Mouse (Mus musculus) midbrain, embryonic 13.5 days (tissue): ENCODE data around the gene Lsm3. TPM values are rescaled to one million over a fixed set of nuclear protein-coding genes. Genes with fewer than 3 reads are reported as not detected.

ENCODE experiments used
- ATAC-seq: fragments of 200-750 bp; cut with Nextera tagmentation; 2 replicates; pipeline ENCODE4 v1.8.0; 2017; ENCODE audit warnings: mild to moderate bottlenecking, moderate TSS enrichment, moderate library complexity
- H3K27ac ChIP-seq: fragments of 300-500 bp; sonication (generic); 2 replicates; pipeline ENCODE4 v1.5.1; 2015; ENCODE audit warnings: inconsistent platforms, mild to moderate bottlenecking, moderate library complexity
- H3K27me3 ChIP-seq: fragments of 300-500 bp; sonication (generic); 2 replicates; pipeline ENCODE4 v1.6.1; 2015; ENCODE audit warnings: mild to moderate bottlenecking, inconsistent platforms
- H3K36me3 ChIP-seq: fragments of 300-500 bp; sonication (generic); 2 replicates; pipeline ENCODE4 v1.6.1; 2015; ENCODE audit warnings: mild to moderate bottlenecking, inconsistent platforms
- H3K4me1 ChIP-seq: fragments of 300-500 bp; sonication (generic); replicated peaks from 2 replicates; pipeline ENCODE4 v1.6.1; 2015; ENCODE audit warnings: inconsistent platforms
- H3K4me2 ChIP-seq: fragments of 300-500 bp; sonication (generic); replicated peaks from 2 replicates; pipeline ENCODE4 v1.6.1; 2015; ENCODE audit warnings: moderate library complexity, mild to moderate bottlenecking, inconsistent platforms
- H3K4me3 ChIP-seq: fragments of 300-500 bp; sonication (generic); replicated peaks from 2 replicates; pipeline ENCODE4 v1.5.1; 2015; ENCODE audit warnings: mild to moderate bottlenecking, inconsistent platforms
- H3K9ac ChIP-seq: fragments of 300-500 bp; sonication (generic); replicated peaks from 2 replicates; pipeline ENCODE4 v1.6.1; 2015; ENCODE audit warnings: mild to moderate bottlenecking, inconsistent platforms
- H3K9me3 ChIP-seq: fragments of 300-500 bp; sonication (generic); 2 replicates; pipeline ENCODE4 v1.6.1; 2016; ENCODE audit warnings: mild to moderate bottlenecking, inconsistent platforms
- WGBS: fragments of 180-500 bp; shearing (Covaris S2); methylation state at CpG from one replicate; pipeline ENCODE4 v1.1.7; 2015; 5-methylcytosine and 5-hydroxymethylcytosine counted together
- polyA plus RNA-seq: library from polyadenylated mRNA; unstranded; fragments of >200 nt; fragmentation: Nextera tagmentation; extraction: Ambion mirVana; gene quantifications from 2 replicates; pipeline ENCODE4 v1.2.1, GENCODE M21; 2015

Lsm3 gene
- polyA plus RNA-seq, 1 experiment from 2014 or later: 201 TPM

DNA sequence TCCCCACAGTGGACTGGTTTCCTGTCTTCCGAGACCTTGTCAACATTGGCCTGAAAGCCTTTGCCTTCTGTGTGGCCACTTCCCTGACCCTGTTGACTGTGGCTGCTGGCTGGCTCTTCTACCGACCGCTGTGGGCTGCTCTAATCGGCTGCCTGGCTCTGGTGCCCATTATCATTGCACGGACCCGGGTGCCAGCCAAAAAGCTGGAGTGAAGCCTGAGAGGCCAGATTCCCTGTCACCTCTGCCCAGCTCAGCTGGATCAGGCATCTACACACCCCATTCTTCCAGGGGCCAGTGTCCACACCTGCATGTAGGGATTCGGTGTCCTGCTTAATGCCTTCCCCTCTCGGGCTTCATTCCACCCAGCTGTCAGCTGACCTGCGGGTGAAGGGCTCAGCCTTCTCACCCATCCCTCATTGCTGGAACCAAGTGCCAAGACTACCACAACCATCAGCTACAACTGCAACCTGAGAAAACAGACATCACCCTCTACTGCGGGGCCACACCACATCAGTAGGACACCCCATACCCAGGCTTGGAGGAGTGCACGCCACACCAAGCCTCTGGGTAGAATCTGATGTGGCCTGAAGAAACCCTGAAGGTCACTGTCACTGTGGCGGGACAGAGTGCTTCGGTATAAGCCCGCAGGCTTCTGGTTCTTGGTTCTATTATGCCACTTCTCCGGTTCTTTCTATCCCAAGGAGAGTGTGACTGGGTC, 28.8 kb upstream of the Lsm3 start:
- H3K36me3 ChIP-seq: peaks cover 96% of the 10 kb centered on the region

DNA sequence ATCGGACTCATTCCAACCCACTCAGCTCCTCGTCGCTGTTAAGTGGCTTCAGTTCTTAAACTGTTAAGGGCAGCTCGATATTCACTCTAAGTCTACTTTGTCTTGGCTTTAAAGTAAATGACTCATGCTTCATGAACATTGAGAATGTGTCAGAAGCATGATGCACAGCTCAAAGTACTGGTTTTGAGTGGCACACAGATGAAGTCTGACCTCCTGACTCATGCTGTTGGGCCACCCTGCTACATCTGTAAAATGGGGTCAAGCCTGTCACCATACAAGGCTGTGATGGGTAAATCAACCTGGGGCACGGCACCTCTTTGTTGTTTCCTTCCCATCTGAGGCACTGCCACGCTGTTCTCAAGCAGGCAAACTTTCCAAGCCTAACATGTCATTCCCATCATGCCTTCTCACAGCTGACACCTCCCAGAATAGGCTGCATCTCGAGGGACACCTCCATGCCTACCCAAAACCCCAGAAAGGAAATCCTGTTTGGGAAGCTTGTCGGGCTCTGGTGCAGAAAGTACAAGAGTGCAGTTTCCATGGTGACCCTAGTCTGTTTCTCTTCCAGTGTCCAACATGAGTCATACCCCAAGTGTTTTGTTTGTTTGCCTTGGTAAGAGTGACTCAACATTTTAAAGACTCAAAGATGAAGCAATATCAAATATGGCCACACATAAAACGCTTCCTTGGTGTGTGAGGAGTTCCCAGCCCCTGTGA, 27.1 kb upstream of the Lsm3 start:
- 87% methylated on average over 9 of the region's 9 CpGs for whole genome bisulfite sequencing
- Histone ChIP-seq H3K4me3 (no peak overlapping the region), H3K36me3 (peaks cover 96% of the 10 kb centered on the region), H3K4me1 (no peaks in the 10 kb centered on the region), H3K9ac (no peak overlapping the region), H3K27me3 (no peaks in the 10 kb centered on the region), H3K4me2 (no peak overlapping the region), H3K9me3 (no peaks in the 10 kb centered on the region), H3K27ac (no peak overlapping the region)
- no peak for ATAC-seq

More for the DNA sequence above, 28.8 kb upstream of the Lsm3 start:
- Histone ChIP-seq H3K4me2 (no peak overlapping the region), H3K9me3 (no peaks in the 10 kb centered on the region), H3K4me1 (no peaks in the 10 kb centered on the region), H3K27me3 (no peaks in the 10 kb centered on the region), H3K4me3 (no peak overlapping the region), H3K27ac (no peak overlapping the region), H3K9ac (no peak overlapping the region)
- 92% methylated on average over 15 of the region's 15 CpGs for WGBS
- no peak for ATAC-seq

DNA sequence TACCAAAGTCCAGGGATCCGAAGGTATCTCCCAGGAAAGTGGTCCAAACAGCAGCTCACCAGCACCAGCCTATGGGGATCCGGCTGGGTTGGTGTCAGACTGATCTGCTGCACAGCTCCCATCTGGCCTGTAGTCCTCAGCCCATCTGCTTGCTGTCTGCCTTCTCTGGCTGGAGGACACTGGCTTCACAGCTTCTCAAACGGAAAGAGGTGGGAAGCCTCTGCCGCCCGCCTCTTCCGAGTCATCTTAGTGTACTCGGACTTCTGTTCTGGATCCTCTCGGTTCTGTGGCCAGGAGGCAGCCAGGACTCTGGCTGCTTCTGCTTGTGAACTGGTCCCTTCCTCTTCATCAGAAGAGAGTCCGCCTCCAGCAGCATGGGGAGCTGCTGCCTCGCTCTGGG, 25.9 kb upstream of the Lsm3 start:
- Histone ChIP-seq H3K9me3 (no peaks in the 10 kb centered on the region), H3K4me2 (no peak overlapping the region), H3K9ac (no peak overlapping the region), H3K27ac (no peak overlapping the region), H3K27me3 (no peaks in the 10 kb centered on the region), H3K4me3 (no peak overlapping the region), H3K36me3 (peaks cover 94% of the 10 kb centered on the region), H3K4me1 (no peaks in the 10 kb centered on the region)
- WGBS: 89% methylated on average over 10 of the region's 10 CpGs
- ATAC-seq: no peak

DNA sequence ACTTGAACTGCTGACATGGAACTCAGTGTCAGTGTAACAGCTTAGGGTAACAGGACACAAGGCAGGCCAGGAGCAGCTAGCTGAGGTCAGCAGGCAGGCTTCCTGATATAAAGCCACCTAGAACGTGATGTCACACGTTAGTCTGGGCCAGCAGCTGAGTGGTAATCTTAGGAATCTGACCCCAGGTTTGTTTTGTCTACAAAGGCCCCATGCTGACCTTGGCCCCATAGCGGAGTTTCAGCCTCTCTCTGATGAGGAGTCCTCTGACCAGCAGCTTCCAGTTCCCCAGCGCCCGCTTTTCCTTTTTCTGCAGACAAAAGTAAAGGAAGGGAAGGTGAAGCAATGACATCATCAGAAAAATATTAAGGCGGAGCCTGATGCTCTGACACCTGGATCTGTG, 24.7 kb upstream of the Lsm3 start:
- H3K36me3 ChIP-seq: peaks cover 94% of the 10 kb centered on the region
- ATAC-seq: no peak
- 76% methylated on average over 6 of the region's 6 CpGs for WGBS

DNA sequence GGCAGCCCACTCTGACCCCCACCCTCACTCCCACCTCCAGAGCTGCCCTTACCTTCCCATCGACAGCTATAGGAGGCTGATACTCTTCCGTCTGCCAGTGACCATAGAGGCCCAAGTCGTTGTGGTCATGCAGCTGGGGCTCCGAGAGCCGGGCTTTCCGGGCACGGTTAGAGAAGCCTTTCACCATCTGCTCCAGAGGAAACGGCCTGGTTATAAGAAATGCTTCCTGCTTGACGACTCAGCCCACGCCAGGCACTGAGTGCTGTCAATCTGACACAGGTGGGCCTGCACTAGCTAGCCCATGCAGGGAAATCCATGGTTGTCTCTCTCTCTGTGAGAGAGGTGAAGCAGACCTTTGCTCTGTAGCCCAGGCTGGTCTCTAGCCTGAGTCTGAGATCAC, 22.7 kb upstream of the Lsm3 start:
- Histone ChIP-seq H3K4me3 (no peak overlapping the region), H3K9ac (no peak overlapping the region), H3K9me3 (no peaks in the 10 kb centered on the region), H3K27me3 (no peaks in the 10 kb centered on the region), H3K27ac (no peak overlapping the region), H3K4me1 (no peaks in the 10 kb centered on the region), H3K4me2 (no peak overlapping the region), H3K36me3 (peaks cover 94% of the 10 kb centered on the region)
- 92% methylated on average over 10 of the region's 10 CpGs for WGBS
- ATAC-seq: no peak

More for the DNA sequence above, 24.7 kb upstream of the Lsm3 start:
- H3K4me2 ChIP-seq: no peak overlapping the region
- H3K27ac ChIP-seq: no peak overlapping the region
- H3K9me3 ChIP-seq: no peaks in the 10 kb centered on the region
- no peaks in the 10 kb centered on the region for H3K27me3 ChIP-seq
- H3K4me1 ChIP-seq: no peaks in the 10 kb centered on the region
- no peak overlapping the region for H3K9ac ChIP-seq
- no peak overlapping the region for H3K4me3 ChIP-seq

DNA sequence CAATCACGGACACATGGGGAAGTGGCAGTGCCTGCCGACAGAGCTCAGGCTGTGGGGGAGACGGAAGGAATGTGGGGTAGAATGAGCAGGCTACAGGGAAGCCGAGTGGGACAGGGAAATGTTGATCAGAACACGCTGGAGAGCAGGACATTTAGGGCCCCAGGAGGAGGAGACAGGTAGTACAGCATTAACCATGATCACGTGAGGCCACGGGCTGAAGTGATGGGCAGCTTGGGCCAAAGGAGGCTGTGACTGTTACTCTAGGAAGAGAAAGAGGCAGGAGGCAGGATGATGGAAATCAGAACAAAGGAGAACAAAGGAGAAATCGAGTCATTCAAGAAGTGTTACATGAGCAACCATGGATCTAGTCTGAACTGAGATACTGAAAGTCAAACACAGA, 21.2 kb upstream of the Lsm3 start:
- Histone ChIP-seq H3K9ac (no peak overlapping the region), H3K27ac (no peak overlapping the region), H3K4me3 (no peak overlapping the region), H3K36me3 (peaks cover 96% of the 10 kb centered on the region), H3K4me2 (no peak overlapping the region), H3K4me1 (no peaks in the 10 kb centered on the region), H3K9me3 (no peaks in the 10 kb centered on the region), H3K27me3 (no peaks in the 10 kb centered on the region)
- ATAC-seq: no peak
- 86% methylated on average over 8 of the region's 8 CpGs for WGBS

DNA sequence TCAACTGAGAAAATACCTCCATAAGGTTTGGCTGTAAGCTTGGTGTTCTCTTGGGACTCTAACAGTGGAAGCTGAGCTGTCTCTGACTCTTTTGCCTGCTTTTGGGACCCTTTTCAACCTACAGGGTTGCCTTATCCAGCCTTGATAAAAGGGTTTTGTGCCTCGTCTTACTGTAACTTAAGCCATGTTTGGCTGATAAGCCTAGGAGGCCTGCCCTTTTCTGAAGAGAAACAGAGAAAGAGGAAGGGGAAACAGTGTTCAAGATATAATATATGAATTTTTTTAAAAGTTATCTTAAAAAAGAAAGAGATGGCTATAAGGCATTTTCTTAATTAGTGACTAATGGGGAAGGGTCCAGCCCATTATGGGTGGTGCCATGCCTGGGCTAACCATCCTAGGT, 12.4 kb upstream of the Lsm3 start:
- no peak for ATAC-seq
- 93% methylated on average over 1 of the region's 1 CpGs for WGBS
- H3K9me3 ChIP-seq: no peaks in the 10 kb centered on the region

DNA sequence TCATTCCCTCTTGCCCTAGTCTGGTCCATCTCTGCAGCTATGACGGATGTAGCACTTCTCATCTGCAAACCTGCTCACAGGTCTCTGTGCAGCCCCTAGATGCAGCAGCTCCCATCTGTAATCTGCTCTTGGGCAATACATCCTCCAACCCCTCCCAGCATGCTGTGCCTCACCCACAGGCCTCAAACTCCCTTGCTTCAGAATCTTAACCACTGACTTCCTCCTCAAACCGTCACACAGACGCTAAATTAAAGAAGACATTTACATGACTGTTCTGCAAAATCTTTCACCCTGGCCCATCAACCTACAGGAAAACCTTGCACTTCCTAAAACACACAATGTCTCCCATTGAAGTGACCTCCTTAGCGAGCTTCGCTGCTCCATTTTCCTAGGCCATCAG, 9.7 kb upstream of the Lsm3 start:
- Histone ChIP-seq H3K27me3 (no peaks in the 10 kb centered on the region), H3K9me3 (no peaks in the 10 kb centered on the region), H3K4me1 (no peaks in the 10 kb centered on the region), H3K4me2 (no peak overlapping the region), H3K36me3 (peaks cover 81% of the 10 kb centered on the region), H3K9ac (no peak overlapping the region), H3K27ac (no peak overlapping the region), H3K4me3 (no peak overlapping the region)
- WGBS: 95% methylated on average over 5 of the region's 5 CpGs
- no peak for ATAC-seq

More for the DNA sequence above, 12.4 kb upstream of the Lsm3 start:
- H3K27me3 ChIP-seq: no peaks in the 10 kb centered on the region
- H3K4me1 ChIP-seq: no peaks in the 10 kb centered on the region
- H3K9ac ChIP-seq: no peak overlapping the region
- peaks cover 100% of the 10 kb centered on the region for H3K36me3 ChIP-seq
- H3K4me2 ChIP-seq: no peak overlapping the region
- H3K27ac ChIP-seq: no peak overlapping the region
- H3K4me3 ChIP-seq: no peak overlapping the region

DNA sequence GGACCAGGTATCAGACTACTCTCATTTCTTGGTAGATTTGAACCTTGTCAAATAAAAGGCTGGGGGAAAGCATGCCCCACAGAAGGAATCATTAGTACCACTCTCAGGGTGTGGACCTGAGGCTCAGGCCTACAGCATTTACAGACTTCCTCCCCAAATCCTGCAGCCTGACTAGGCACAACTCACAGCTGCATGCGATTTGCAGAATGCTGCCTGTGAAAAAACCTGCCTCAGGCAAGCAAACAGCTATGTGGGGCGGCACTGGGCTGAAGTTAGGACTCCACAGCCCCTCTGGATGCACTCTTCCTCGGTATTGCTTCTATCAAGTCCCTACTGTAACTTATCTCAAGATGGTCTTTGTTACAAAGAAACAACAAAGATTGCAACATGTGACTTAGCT, 7.7 kb upstream of the Lsm3 start:
- Histone ChIP-seq H3K9me3 (no peaks in the 10 kb centered on the region), H3K9ac (no peak overlapping the region), H3K36me3 (peaks cover 61% of the 10 kb centered on the region), H3K4me1 (no peaks in the 10 kb centered on the region), H3K4me2 (no peak overlapping the region), H3K4me3 (no peak overlapping the region), H3K27me3 (no peaks in the 10 kb centered on the region), H3K27ac (no peak overlapping the region)
- WGBS: 89% methylated on average over 3 of the region's 3 CpGs
- ATAC-seq: no peak

DNA sequence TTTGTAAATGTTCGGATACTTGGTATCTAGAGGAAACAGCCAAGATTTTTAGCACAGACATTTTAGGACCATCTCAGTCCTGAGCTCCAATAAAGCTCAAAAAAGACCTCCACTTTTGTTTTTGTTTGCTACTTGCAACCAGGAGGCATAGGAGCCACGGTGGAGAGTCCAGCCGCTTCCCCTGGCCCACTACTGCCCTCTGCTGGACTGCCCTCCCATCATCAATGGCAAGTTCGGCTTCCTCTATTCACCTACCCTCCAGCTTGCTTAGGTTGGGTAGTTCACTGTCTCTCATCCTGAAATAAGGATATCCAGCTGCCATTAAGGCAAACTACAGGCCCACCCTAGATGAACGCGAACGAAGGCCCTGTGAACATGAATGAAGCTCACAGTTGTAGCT, 6.4 kb upstream of the Lsm3 start:
- H3K27me3 ChIP-seq: no peaks in the 10 kb centered on the region
- no peak for ATAC-seq
- H3K4me2 ChIP-seq: no peak overlapping the region
- H3K9me3 ChIP-seq: no peaks in the 10 kb centered on the region
- H3K36me3 ChIP-seq: peaks cover 48% of the 10 kb centered on the region
- WGBS: 42% methylated on average over 7 of the region's 7 CpGs
- H3K4me1 ChIP-seq: peaks cover 6% of the 10 kb centered on the region
- H3K9ac ChIP-seq: no peak overlapping the region
- no peak overlapping the region for H3K27ac ChIP-seq
- no peak overlapping the region for H3K4me3 ChIP-seq

DNA sequence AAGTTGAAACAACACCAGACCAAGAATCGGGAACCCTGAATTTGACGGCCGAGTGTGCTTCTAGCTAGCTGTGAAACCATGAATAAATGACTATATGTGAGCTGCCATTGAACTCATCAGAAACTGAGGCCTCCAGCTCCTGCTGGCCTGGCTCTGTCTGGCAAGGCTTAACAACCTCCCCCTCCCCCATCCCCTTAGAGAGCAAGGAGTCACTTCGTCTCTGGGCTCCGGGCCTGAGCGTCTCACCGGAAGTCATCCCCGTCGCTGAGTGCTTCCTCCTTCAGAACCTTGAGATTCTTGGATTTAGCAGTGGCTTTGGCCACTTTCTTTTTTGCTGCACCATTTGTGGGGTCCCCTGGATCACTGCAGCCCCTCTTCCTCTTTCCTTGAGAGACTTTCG, 5.5 kb upstream of the Lsm3 start:
- Histone ChIP-seq H3K4me2 (no peak overlapping the region), H3K9me3 (no peaks in the 10 kb centered on the region), H3K4me3 (no peak overlapping the region), H3K27ac (no peak overlapping the region), H3K36me3 (peaks cover 39% of the 10 kb centered on the region), H3K9ac (no peak overlapping the region), H3K27me3 (no peaks in the 10 kb centered on the region), H3K4me1 (peaks cover 15% of the 10 kb centered on the region)
- 88% methylated on average over 10 of the region's 10 CpGs for WGBS
- no peak for ATAC-seq

DNA sequence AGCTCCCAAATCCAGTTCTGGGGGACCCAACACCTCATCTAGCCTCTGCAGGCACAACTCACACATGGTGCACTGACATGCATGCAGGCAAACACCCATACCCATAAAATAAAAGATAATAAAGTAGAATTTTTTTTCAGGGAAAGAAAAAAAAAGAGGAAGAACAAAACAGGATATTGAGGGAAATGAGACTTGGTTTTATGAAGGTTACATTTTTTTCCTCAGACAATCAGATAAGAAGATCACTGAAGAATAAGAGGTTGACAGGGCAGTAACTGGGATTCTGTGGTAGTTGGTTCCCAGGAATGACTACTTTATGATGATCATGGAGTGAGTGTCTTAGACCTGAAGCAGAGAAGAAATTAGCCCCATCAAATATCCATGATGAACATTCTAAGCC, 1.6 kb upstream of the Lsm3 start:
- no peak overlapping the region for H3K27ac ChIP-seq
- no peaks in the 10 kb centered on the region for H3K27me3 ChIP-seq
- no peaks in the 10 kb centered on the region for H3K9me3 ChIP-seq
- no peak for ATAC-seq
- peaks cover 19% of the 10 kb centered on the region for H3K36me3 ChIP-seq
- H3K4me3 ChIP-seq: no peak overlapping the region
- H3K4me1 ChIP-seq: peaks cover 32% of the 10 kb centered on the region
- H3K9ac ChIP-seq: no peak overlapping the region
- H3K4me2 ChIP-seq: no peak overlapping the region
